Mouse (Mus musculus) layer of hippocampus, adult 2 months (tissue): ENCODE measurements around the gene Rps15. TPM values are rescaled to one million over a fixed set of nuclear protein-coding genes. Genes with fewer than 3 reads are reported as not detected.
"Not testable (repeated sequence)": the region's sequence is repeated elsewhere in the genome, so short reads cannot be mapped to it uniquely, and the experiment has no call there.

ENCODE experiments used
- DNase-seq, 2 experiments: peaks; one replicate each; pipeline ENCODE4 v3.0.0; 2022; ENCODE audit warnings: low spot score in 2 of 2
- H3K27ac ChIP-seq: fragments of 200-600 bp; 2 replicates; pipeline ENCODE4 v1.8.1; 2022
- H3K4me3 ChIP-seq: fragments of 200-600 bp; 2 replicates; pipeline ENCODE4 v1.8.1; 2022; ENCODE audit warnings: mild to moderate bottlenecking
- CTCF ChIP-seq: fragments of 200-600 bp; conservative IDR thresholded peaks from 2 replicates; pipeline ENCODE4 v1.8.1; 2022; ENCODE audit warnings: antibody characterized with exemption, mild to moderate bottlenecking, moderate library complexity
- long read RNA-seq, 2 experiments: library from polyadenylated mRNA; stranded (forward); transcript quantifications; one replicate each; pipeline ENCODE4 v2.0.0; 2021; ENCODE audit warnings: borderline mapping rate in 2 of 2
- total RNA-seq, 2 experiments: library from RNA; stranded (reverse); gene quantifications; 2 replicates each; pipeline ENCODE4 v1.2.3; 2021

Gene Rps15
- 100 to 1,000 TPM; 926 to 932 TPM for total RNA-seq
- long read RNA-seq, experiment 1, transcript Rps15-202 (4 exons, 500 nt): major isoform, 100 of 163 reads
- long read RNA-seq, experiment 1, transcript Rps15-201 (3 exons, 572 nt): minor isoform, 12 of 163 reads
- long read RNA-seq, experiment 1, partial matches to known transcripts: 51 of 163 reads
- long read RNA-seq, experiment 1, other reads (novel, unspliced or antisense): 0 of 163 reads
- long read RNA-seq, experiment 2, transcript Rps15-201 (3 exons, 572 nt): minor isoform, 14 of 199 reads
- long read RNA-seq, experiment 2, transcript Rps15-202 (4 exons, 500 nt): major isoform, 138 of 199 reads
- long read RNA-seq, experiment 2, partial matches to known transcripts: 43 of 199 reads
- long read RNA-seq, experiment 2, other reads (novel, unspliced or antisense): 4 of 199 reads

GRCm38 (mm10) chr10:80292251-80293146, at the start of gene Rps15:
Gene Rps15, plus strand, starts transcription at chr10:80292453.
- TF ChIP-seq CTCF: peak; percentile 80
- Histone ChIP-seq H3K27ac (peak within 1 kb of the TSS; percentile 96), H3K4me3 (peak within 1 kb of the TSS; percentile 97)
- peak; percentile 93 for DNase-seq

- H3K27ac ChIP-seq: no peak overlapping the region; the same call in 1 of the 2 replicates
- no peak for DNase-seq
- H3K4me3 ChIP-seq: no peak overlapping the region
- no peak for TF ChIP-seq CTCF
These were observed 49.6 kb upstream of the Rps15 start for GRCm38 (mm10) chr10:80242607-80243006.

- no peak for DNase-seq
- peak; percentile 67 for TF ChIP-seq CTCF
- Histone ChIP-seq H3K27ac (no peak overlapping the region), H3K4me3 (no peak overlapping the region)
These were observed 47.4 kb upstream of the Rps15 start for GRCm38 (mm10) chr10:80244791-80245399.

- DNase-seq: peak; percentile 80 to 89
- TF ChIP-seq CTCF: peak; percentile 96
- Histone ChIP-seq H3K4me3 (no peak overlapping the region), H3K27ac (no peak overlapping the region)
These were observed 46.7 kb upstream of the Rps15 start for GRCm38 (mm10) chr10:80245600-80245999.

GRCm38 (mm10) chr10:80247849-80248248, 44.4 kb upstream of the Rps15 start:
- Histone ChIP-seq H3K27ac (no peak overlapping the region), H3K4me3 (no peak overlapping the region)
- no peak for DNase-seq
- peak; percentile 68 for TF ChIP-seq CTCF

GRCm38 (mm10) chr10:80248437-80248836, 43.8 kb upstream of the Rps15 start:
- Histone ChIP-seq H3K4me3 (peak overlapping the region; percentile 94), H3K27ac (peak overlapping the region; percentile 98)
- not testable (repeated sequence) for DNase-seq

- peak within 1 kb of the TSS; percentile 94 for H3K4me3 ChIP-seq
- TF ChIP-seq CTCF: 0 out of 2 replicates have a peak, but pooled peaks have one; percentile 8
- H3K27ac ChIP-seq: peak within 1 kb of the TSS; percentile 98
- DNase-seq: peak; percentile 94 to 98
These were observed 43.1 kb upstream of the Rps15 start, which contains the start of gene Ndufs7 for GRCm38 (mm10) chr10:80248971-80249640. Gene Ndufs7, plus strand, starts transcription at chr10:80249121.

- Histone ChIP-seq H3K4me3 (peak overlapping the region; percentile 94), H3K27ac (peak overlapping the region; percentile 98)
- no peak for DNase-seq
- TF ChIP-seq CTCF: no peak
These were observed 42.2 kb upstream of the Rps15 start for GRCm38 (mm10) chr10:80250059-80250458.

GRCm38 (mm10) chr10:80250573-80250972, 41.7 kb upstream of the Rps15 start:
- H3K27ac ChIP-seq: peak overlapping the region; percentile 98
- no peak for DNase-seq
- H3K4me3 ChIP-seq: peak overlapping the region; percentile 94
- no peak for TF ChIP-seq CTCF

GRCm38 (mm10) chr10:80252011-80252410, 40.2 kb upstream of the Rps15 start:
- TF ChIP-seq CTCF: no peak
- DNase-seq: no peak
- no peak overlapping the region for H3K27ac ChIP-seq
- no peak overlapping the region for H3K4me3 ChIP-seq

- Histone ChIP-seq H3K27ac (peak overlapping the region; percentile 39; the same call in 1 of the 2 replicates), H3K4me3 (no peak overlapping the region)
- DNase-seq: no peak
- no peak for TF ChIP-seq CTCF
These were observed 39.6 kb upstream of the Rps15 start for GRCm38 (mm10) chr10:80252493-80253274.
